Comparison of ENCODE assay signal across 34 mouse cellular contexts in genomic region chrX:88125612-88126011, GRCm38 (mm10). TPM values are rescaled to one million over a fixed set of nuclear protein-coding genes. Genes with fewer than 3 reads are reported as not detected.
"Had no signal": no experiment of that assay in that cellular context is flagged by ENCODE, and none has a peak within 500 bp of the region (broad histone marks: within the 10 kb centered on the region; RNA-seq: fewer than 3 reads in every experiment).

No protein-coding gene starts in this region.

- H3K27me3 ChIP-seq: heart, embryonic 13.5 days; heart, embryonic 15.5 days; hindbrain, embryonic 12.5 days; hindbrain, embryonic 13.5 days; hindbrain, embryonic 15.5 days; intestine, embryonic 15.5 days; kidney, embryonic 15.5 days had no signal

- H3K27ac ChIP-seq: heart, embryonic 13.5 days; heart, embryonic 15.5 days; hindbrain, embryonic 10.5 days; hindbrain, embryonic 12.5 days; hindbrain, embryonic 13.5 days; hindbrain, embryonic 14.5 days; hindbrain, embryonic 15.5 days; hindbrain, postnatal 0 days; intestine, embryonic 15.5 days; kidney, embryonic 15.5 days; kidney, postnatal 0 days; layer of hippocampus, adult 2 months; left cerebral cortex, adult 2 months had no signal

- H3K36me3 ChIP-seq: heart, embryonic 13.5 days; heart, embryonic 15.5 days; hindbrain, embryonic 10.5 days; hindbrain, embryonic 12.5 days; hindbrain, embryonic 13.5 days; hindbrain, embryonic 15.5 days; intestine, embryonic 15.5 days; kidney, embryonic 15.5 days had no signal

- H3K4me3 ChIP-seq: heart, embryonic 13.5 days; heart, embryonic 15.5 days; hindbrain, embryonic 10.5 days; hindbrain, embryonic 12.5 days; hindbrain, embryonic 13.5 days; hindbrain, embryonic 15.5 days; intestine, embryonic 15.5 days; kidney, embryonic 15.5 days; layer of hippocampus, adult 2 months; left cerebral cortex, adult 2 months had no signal

- DNase-seq: heart, postnatal 10 days; heart, postnatal 14 days; heart, postnatal 36 days; heart, postnatal 4 days; kidney, adult 11 months; kidney, adult 18-20 months; kidney, adult 2 months; kidney, adult 8-10 months; kidney, adult 9 months; kidney, postnatal 10 days; kidney, postnatal 14 days; kidney, postnatal 25 days; kidney, postnatal 36 days; kidney, postnatal 4 days; layer of hippocampus, adult 9-11 months; layer of hippocampus, postnatal 36 days had no signal

- H3K4me2 ChIP-seq: heart, embryonic 13.5 days; heart, embryonic 15.5 days; hindbrain, embryonic 12.5 days; hindbrain, embryonic 13.5 days; hindbrain, embryonic 14.5 days; hindbrain, embryonic 15.5 days; intestine, embryonic 15.5 days; kidney, embryonic 15.5 days had no signal

- H3K9me3 ChIP-seq: heart, embryonic 13.5 days; heart, embryonic 15.5 days; hindbrain, embryonic 10.5 days; hindbrain, embryonic 12.5 days; hindbrain, embryonic 13.5 days; hindbrain, embryonic 15.5 days; intestine, embryonic 15.5 days; kidney, embryonic 15.5 days had no signal

- H3K4me1 ChIP-seq: heart, embryonic 13.5 days; heart, embryonic 15.5 days; hindbrain, embryonic 10.5 days; hindbrain, embryonic 12.5 days; hindbrain, embryonic 13.5 days; hindbrain, embryonic 15.5 days; intestine, embryonic 15.5 days; kidney, embryonic 15.5 days had no signal

- H3K9ac ChIP-seq: heart, embryonic 13.5 days; heart, embryonic 15.5 days; hindbrain, embryonic 12.5 days; hindbrain, embryonic 13.5 days; hindbrain, embryonic 14.5 days; hindbrain, embryonic 15.5 days; intestine, embryonic 15.5 days; kidney, embryonic 15.5 days had no signal

- ATAC-seq: hindbrain, postnatal 0 days; inflammation-experienced regulatory T-cells, adult 6 months; intestine, embryonic 15.5 days; intestine, embryonic 16.5 days; intestine, postnatal 0 days had no signal

RNA-seq across cellular contexts. Expression of gene Il1rapl1, which starts 10.2 kb away (rescaled TPM):
- total RNA-seq: hematopoietic stem cell, adult 5-6 weeks had no signal
- polyA plus RNA-seq: inflammation-experienced regulatory T-cells, adult 6 months; kidney, adult 2 months; large intestine, adult 2 months had no signal
